Mouse (Mus musculus) A20 (cell line): ENCODE measurements at regions not wholly inside any gene's neighbourhood (a gene's known extent, or its start where the extent isn't known, plus 50 kb on each side); places are given as distances from the start of the nearest gene placed in this dataset.
A peak's percentile ranks its signal among the peaks of the same experiment; 100 is the strongest.

Experiments
- DNase-seq: peaks from one replicate; pipeline ENCODE4 v3.0.0-alpha.2; 2011; ENCODE audit warnings: low read depth, low spot score

GRCm38 (mm10) chr1:119124063-119124462, 70.6 kb upstream of the Gli2 start:
- DNase-seq, result no peak

GRCm38 (mm10) chr1:119123402-119123801, 70.0 kb upstream of the Gli2 start:
- DNase-seq, result no peak

- no peak for DNase-seq
Measured at GRCm38 (mm10) chr1:119122975-119123374, 69.6 kb upstream of the Gli2 start.

GRCm38 (mm10) chr1:119119863-119120569, 66.6 kb upstream of the Gli2 start:
- DNase-seq, result peak; percentile 30

GRCm38 (mm10) chr1:119115106-119115674, 61.8 kb upstream of the Gli2 start:
- DNase-seq, result no peak

- DNase-seq, result no peak
Measured at GRCm38 (mm10) chr1:119108578-119108977, 55.2 kb upstream of the Gli2 start.

- no peak for DNase-seq
Measured at GRCm38 (mm10) chr1:119106246-119106975, 53.0 kb upstream of the Gli2 start.
